Mouse (Mus musculus) myocyte (in vitro differentiated cells): ENCODE results near the gene Kcnb1. TPM values are rescaled to one million over a fixed set of nuclear protein-coding genes. Genes with fewer than 3 reads are reported as not detected.

ENCODE experiments used
- H3K27me3 ChIP-seq: one replicate; pipeline ENCODE4 v1.6.1; 2011; ENCODE audit not compliant: control insufficient read depth, insufficient read depth, insufficient read length
- H3K36me3 ChIP-seq: one replicate; pipeline ENCODE4 v1.6.1; 2011; ENCODE audit not compliant: control insufficient read depth, insufficient read depth
- H3K4me2 ChIP-seq: one replicate; pipeline ENCODE4 v1.6.1; 2011; ENCODE audit warnings: low read depth, control low read depth
- H3K4me3 ChIP-seq: one replicate; pipeline ENCODE4 v1.5.1; 2011; ENCODE audit warnings: mild to moderate bottlenecking, control low read depth, moderate library complexity
- H3K79me2 ChIP-seq: one replicate; pipeline ENCODE4 v1.6.1; 2011; ENCODE audit not compliant: control insufficient read depth, insufficient read depth
- H3ac ChIP-seq: one replicate; pipeline ENCODE4 v1.6.1; 2011; ENCODE audit not compliant: control insufficient read depth, insufficient read length
- CEBPB ChIP-seq: IDR thresholded peaks from 2 replicates; pipeline ENCODE4 v1.6.1; 2011; ENCODE audit warnings: mild to moderate bottlenecking, moderate library complexity; ENCODE audit not compliant: poor library complexity, insufficient read depth, severe bottlenecking
- E2F4 ChIP-seq: IDR thresholded peaks from one replicate; pipeline ENCODE4 v1.6.1; 2011; ENCODE audit warnings: mild to moderate bottlenecking, control low read depth, moderate library complexity; ENCODE audit not compliant: insufficient read depth
- MAX ChIP-seq: IDR thresholded peaks from one replicate; pipeline ENCODE4 v1.6.1; 2011; ENCODE audit warnings: low read depth, mild to moderate bottlenecking, control low read depth
- MYOD1 ChIP-seq, 3 experiments: IDR thresholded peaks; one replicate each; pipeline ENCODE4 v1.6.1; 2011; ENCODE audit warnings: control low read depth in 2 of 3, low read depth in 2 of 3, mild to moderate bottlenecking in 2 of 3, moderate library complexity in 1 of 3; ENCODE audit not compliant: insufficient read length in 2 of 3, control insufficient read depth in 1 of 3
- MYOG ChIP-seq, 3 experiments: IDR thresholded peaks; one replicate each; pipeline ENCODE4 v1.6.1; 2011; ENCODE audit warnings: control low read depth in 2 of 3, low read depth in 2 of 3, mild to moderate bottlenecking in 2 of 3; ENCODE audit not compliant: insufficient read length in 2 of 3, control insufficient read depth in 1 of 3, insufficient read depth in 1 of 3
- POLR2A ChIP-seq: IDR thresholded peaks from one replicate; pipeline ENCODE4 v1.6.1; 2011; ENCODE audit warnings: low read depth, mild to moderate bottlenecking, control low read depth, moderate library complexity; ENCODE audit not compliant: insufficient read length
- POLR2AphosphoS2 ChIP-seq: IDR thresholded peaks from one replicate; pipeline ENCODE4 v1.6.1; 2011; ENCODE audit warnings: low read depth, control low read depth; ENCODE audit not compliant: insufficient read length
- REST ChIP-seq: IDR thresholded peaks from one replicate; pipeline ENCODE4 v1.6.1; 2011; ENCODE audit warnings: mild to moderate bottlenecking, control low read depth, moderate library complexity; ENCODE audit not compliant: insufficient read depth, insufficient read length
- SRF ChIP-seq: IDR thresholded peaks from one replicate; pipeline ENCODE4 v1.6.1; 2011; ENCODE audit warnings: low read depth; ENCODE audit not compliant: control insufficient read depth, insufficient read length
- TCF12 ChIP-seq: IDR thresholded peaks from one replicate; pipeline ENCODE4 v1.6.1; 2011; ENCODE audit warnings: mild to moderate bottlenecking, control low read depth; ENCODE audit not compliant: poor library complexity, insufficient read depth, severe bottlenecking
- TCF3 ChIP-seq: IDR thresholded peaks from one replicate; pipeline ENCODE4 v1.6.1; 2011; ENCODE audit warnings: low read depth, control low read depth; ENCODE audit not compliant: insufficient read length
- USF1 ChIP-seq: IDR thresholded peaks from one replicate; pipeline ENCODE4 v1.6.1; 2011; ENCODE audit warnings: low read depth, mild to moderate bottlenecking, control low read depth, moderate library complexity
- polyA plus RNA-seq: library from polyadenylated mRNA; unstranded; fragments of >200 nt; fragmentation: generic; extraction: Trizol; gene quantifications from one replicate; pipeline ENCODE4 v1.2.1, GENCODE M21; 2012; ENCODE audit warnings: missing spikeins

Kcnb1 gene
- polyA plus RNA-seq, 1 experiment, result 0.42 TPM

- Histone ChIP-seq H3K4me2 (no peak overlapping the region), H3ac (no peak overlapping the region), H3K27me3 (no peaks in the 10 kb centered on the region), H3K36me3 (peaks cover 11% of the 10 kb centered on the region), H3K79me2 (no peaks in the 10 kb centered on the region), H3K4me3 (no peak overlapping the region)
- no peak for TF ChIP-seq POLR2AphosphoS2
- TF ChIP-seq TCF12, result no peak
- TF ChIP-seq E2F4, result no peak
- no peak for TF ChIP-seq REST
- no peak for TF ChIP-seq MAX
- no peak for TF ChIP-seq SRF
Observed at GRCm38 (mm10) chr2:167213666-167214065, 23.7 kb upstream of the Kcnb1 start.

GRCm38 (mm10) chr2:167213076-167213475 lies 23.1 kb upstream of the Kcnb1 start:
- TF ChIP-seq SRF (no peak), MYOD1 (IDR thresholded peaks at IDR 0.05; ENCODE audit: control insufficient read depth in 1 of 3, insufficient read length in 2 of 3, low read depth in 2 of 3) (no peak), REST (no peak)
- H3K27me3 ChIP-seq, result no peaks in the 10 kb centered on the region
- peaks cover 11% of the 10 kb centered on the region for H3K36me3 ChIP-seq
- H3K4me2 ChIP-seq, result no peak overlapping the region
- no peak overlapping the region for H3K4me3 ChIP-seq
- no peak overlapping the region for H3ac ChIP-seq
- no peaks in the 10 kb centered on the region for H3K79me2 ChIP-seq

DNA sequence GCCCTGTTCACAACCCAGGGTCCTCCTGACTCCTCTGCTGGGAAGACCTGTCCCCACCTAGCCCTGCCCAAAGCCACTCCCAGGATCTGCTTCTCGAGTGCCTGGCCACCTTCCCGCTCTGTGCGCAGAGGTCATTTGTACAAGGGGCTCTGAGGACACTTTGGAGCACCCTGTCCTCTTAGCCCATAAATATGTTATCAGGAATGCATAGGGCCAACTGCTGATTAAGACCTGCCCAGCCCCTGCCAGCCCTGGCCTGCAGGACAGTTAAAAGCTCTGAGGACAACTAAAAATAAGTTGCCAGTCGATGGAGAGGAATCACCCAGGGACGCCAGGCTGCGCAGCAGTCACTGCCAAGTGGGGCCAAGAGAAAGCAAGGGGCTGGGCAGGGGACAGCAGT lies 22.6 kb upstream of the Kcnb1 start:
- no peaks in the 10 kb centered on the region for H3K79me2 ChIP-seq
- TF ChIP-seq USF1, result no peak
- no peak for TF ChIP-seq REST
- TF ChIP-seq MAX, result no peak
- TF ChIP-seq SRF, result no peak
- TF ChIP-seq MYOG (IDR thresholded peaks at IDR 0.05; ENCODE audit: control insufficient read depth in 1 of 3, insufficient read depth in 1 of 3, insufficient read length in 2 of 3, low read depth in 2 of 3), result no peak
- TF ChIP-seq MYOD1 (IDR thresholded peaks at IDR 0.05; ENCODE audit: control insufficient read depth in 1 of 3, insufficient read length in 2 of 3, low read depth in 2 of 3), result no peak
- TF ChIP-seq E2F4, result no peak
- no peak for TF ChIP-seq POLR2AphosphoS2
- no peak overlapping the region for H3ac ChIP-seq
- H3K27me3 ChIP-seq, result no peaks in the 10 kb centered on the region
- no peak overlapping the region for H3K4me3 ChIP-seq
- H3K36me3 ChIP-seq, result peaks cover 11% of the 10 kb centered on the region
- H3K4me2 ChIP-seq, result no peak overlapping the region

DNA sequence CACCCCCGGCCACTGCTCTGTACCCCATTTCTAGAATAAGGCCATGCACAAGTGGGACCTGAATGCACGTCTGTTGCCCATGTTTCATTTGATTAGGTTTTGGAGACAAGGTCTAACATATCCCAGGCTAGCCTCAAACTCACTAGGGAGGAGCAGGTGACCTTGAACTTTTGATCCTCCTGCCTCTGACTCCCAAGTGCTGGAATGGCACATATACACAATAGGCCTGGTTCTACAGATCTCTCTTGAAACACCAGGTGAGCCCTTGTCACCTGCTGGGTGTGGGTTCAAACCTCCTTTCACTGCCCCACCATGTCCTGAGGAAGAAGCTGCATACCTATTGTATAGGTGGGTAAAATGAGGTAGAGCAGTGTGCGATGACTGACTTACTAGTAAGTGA lies 22.1 kb upstream of the Kcnb1 start:
- no peak for TF ChIP-seq POLR2A
- TF ChIP-seq USF1, result no peak
- TF ChIP-seq E2F4, result no peak
- TF ChIP-seq TCF3, result no peak
- TF ChIP-seq REST, result no peak
- TF ChIP-seq TCF12, result no peak
- TF ChIP-seq SRF, result no peak
- no peak for TF ChIP-seq POLR2AphosphoS2
- no peak for TF ChIP-seq MAX
- TF ChIP-seq MYOD1 (IDR thresholded peaks at IDR 0.05; ENCODE audit: control insufficient read depth in 1 of 3, insufficient read length in 2 of 3, low read depth in 2 of 3), result no peak
- no peak for TF ChIP-seq MYOG (IDR thresholded peaks at IDR 0.05; ENCODE audit: control insufficient read depth in 1 of 3, insufficient read depth in 1 of 3, insufficient read length in 2 of 3, low read depth in 2 of 3)
- TF ChIP-seq CEBPB, result no peak
- no peak overlapping the region for H3K4me3 ChIP-seq
- no peak overlapping the region for H3ac ChIP-seq
- no peaks in the 10 kb centered on the region for H3K79me2 ChIP-seq
- peaks cover 9% of the 10 kb centered on the region for H3K36me3 ChIP-seq
- no peaks in the 10 kb centered on the region for H3K27me3 ChIP-seq
- H3K4me2 ChIP-seq, result no peak overlapping the region

GRCm38 (mm10) chr2:167209900-167210299 lies 19.9 kb upstream of the Kcnb1 start:
- H3K4me2 ChIP-seq, result no peak overlapping the region
- H3K36me3 ChIP-seq, result peaks cover 3% of the 10 kb centered on the region
- H3K79me2 ChIP-seq, result no peaks in the 10 kb centered on the region
- no peak overlapping the region for H3K4me3 ChIP-seq
- TF ChIP-seq CEBPB (no peak), POLR2AphosphoS2 (no peak), REST (no peak), USF1 (no peak), MYOD1 (IDR thresholded peaks at IDR 0.05; ENCODE audit: control insufficient read depth in 1 of 3, insufficient read length in 2 of 3, low read depth in 2 of 3) (no peak)
- H3ac ChIP-seq, result no peak overlapping the region
- H3K27me3 ChIP-seq, result no peaks in the 10 kb centered on the region

- Histone ChIP-seq H3K4me3 (no peak overlapping the region), H3ac (no peak overlapping the region), H3K79me2 (no peaks in the 10 kb centered on the region), H3K27me3 (no peaks in the 10 kb centered on the region), H3K4me2 (no peak overlapping the region), H3K36me3 (peaks cover 3% of the 10 kb centered on the region)
- TF ChIP-seq REST (no peak), CEBPB (no peak), POLR2A (no peak), MAX (no peak), MYOD1 (IDR thresholded peaks at IDR 0.05; ENCODE audit: control insufficient read depth in 1 of 3, insufficient read length in 2 of 3, low read depth in 2 of 3) (no peak), MYOG (IDR thresholded peaks at IDR 0.05; ENCODE audit: control insufficient read depth in 1 of 3, insufficient read depth in 1 of 3, insufficient read length in 2 of 3, low read depth in 2 of 3) (no peak), TCF12 (no peak), USF1 (no peak), E2F4 (no peak), TCF3 (no peak), SRF (no peak), POLR2AphosphoS2 (no peak)
Observed at GRCm38 (mm10) chr2:167208984-167209383, 19.0 kb upstream of the Kcnb1 start.
